Mouse (Mus musculus) liver, embryonic 14.5 days (tissue): Measurements from ENCODE around the gene Hnrnph2.

Source experiments
- CTCF ChIP-seq: IDR thresholded peaks from 2 replicates; pipeline ENCODE4 v1.5.1; 2016; ENCODE audit warnings: antibody characterized with exemption, low read depth, control low read depth
- EP300 ChIP-seq: IDR thresholded peaks from 2 replicates; pipeline ENCODE4 v1.6.1; 2016; ENCODE audit warnings: antibody characterized with exemption, low read depth

DNA sequence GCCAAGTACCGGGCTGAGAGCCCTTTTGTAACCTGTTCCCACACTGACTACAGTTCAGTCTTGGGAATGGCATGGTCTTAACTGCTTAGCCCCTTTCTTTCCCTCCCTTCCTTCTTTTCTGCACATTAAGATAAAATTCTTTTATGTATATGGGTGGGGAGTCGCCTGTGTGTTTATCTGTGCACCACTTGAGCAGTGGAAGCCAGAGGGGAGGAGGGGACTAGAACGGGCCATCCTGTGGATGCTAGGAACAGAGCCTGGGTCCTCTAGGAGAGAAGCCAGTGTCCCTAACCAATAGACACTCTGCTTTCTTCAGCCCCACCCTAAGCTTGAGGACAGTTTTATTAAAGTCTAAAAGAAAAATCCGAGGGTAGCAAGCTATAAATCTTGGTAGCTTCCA is 10.0 kb downstream of the Hnrnph2 start:
- TF ChIP-seq CTCF (no peak), EP300 (no peak)
